Mouse (Mus musculus) bone marrow, adult 2 months (tissue): ENCODE results near the gene Pias4. TPM values are rescaled to one million over a fixed set of nuclear protein-coding genes. Genes with fewer than 3 reads are reported as not detected.
A peak's percentile ranks its signal among the peaks of the same experiment; 100 is the strongest.

Experiments
- H3K27ac ChIP-seq: fragments of 200-500 bp; 2 replicates; pipeline ENCODE4 v1.5.1; 2012; ENCODE audit warnings: low read depth, mild to moderate bottlenecking, control low read depth, inconsistent platforms, low read length; ENCODE audit not compliant: control insufficient read depth, poor library complexity, insufficient read depth
- H3K4me1 ChIP-seq: fragments of 200-500 bp; 2 replicates; pipeline ENCODE4 v1.6.1; 2011; ENCODE audit warnings: low read length; ENCODE audit not compliant: control insufficient read depth, insufficient read depth
- H3K4me3 ChIP-seq: fragments of 200-500 bp; replicated peaks from 2 replicates; pipeline ENCODE3; 2011; ENCODE audit warnings: mild to moderate bottlenecking, low read depth, low read length, control low read depth; ENCODE audit not compliant: control insufficient read depth
- CTCF ChIP-seq: fragments of 200-500 bp; IDR thresholded peaks from 2 replicates; pipeline ENCODE4 v1.5.1; 2011; ENCODE audit warnings: low read length, control low read depth; ENCODE audit not compliant: control insufficient read depth, insufficient read depth
- POLR2A ChIP-seq: fragments of 200-500 bp; IDR thresholded peaks from 2 replicates; pipeline ENCODE4 v1.6.1; 2011; ENCODE audit warnings: low read depth, mild to moderate bottlenecking, control low read depth, low read length, borderline replicate concordance; ENCODE audit not compliant: control insufficient read depth
- WGBS: fragments of 180-500 bp; shearing (Covaris S2); methylation state at CpG from one replicate; pipeline ENCODE4 v1.1.7; 2018; 5-methylcytosine and 5-hydroxymethylcytosine counted together
- polyA plus RNA-seq: library from polyadenylated mRNA; stranded (reverse); fragments of >200 nt; gene quantifications from 2 replicates; pipeline ENCODE4 v1.2.4, GENCODE M21; 2011; ENCODE audit warnings: low replicate concordance; ENCODE audit not compliant: missing spikeins, insufficient read depth, insufficient read length

The Pias4 gene
- polyA plus RNA-seq, 1 experiment: 29.0 TPM

GRCm38 (mm10) chr10:81151261-81151660, 16.5 kb downstream of the Pias4 start:
- no peak overlapping the region for H3K27ac ChIP-seq
- TF ChIP-seq POLR2A: no peak
- TF ChIP-seq CTCF: no peak
- no peak overlapping the region for H3K4me3 ChIP-seq
- no peaks in the 10 kb centered on the region for H3K4me1 ChIP-seq
- WGBS: 60% methylated on average over 6 of the region's 6 CpGs

- H3K4me3 ChIP-seq: no peak overlapping the region
- TF ChIP-seq CTCF: no peak
- TF ChIP-seq POLR2A: no peak
- 57% methylated on average over 4 of the region's 4 CpGs for WGBS
- H3K4me1 ChIP-seq: peaks cover 5% of the 10 kb centered on the region
- H3K27ac ChIP-seq: 0 out of 2 replicates have a peak overlapping the region, but pooled peaks have one; percentile 7
These were observed 21.4 kb downstream of the Pias4 start for GRCm38 (mm10) chr10:81146296-81146695.

GRCm38 (mm10) chr10:81145778-81146177, 21.9 kb downstream of the Pias4 start:
- TF ChIP-seq CTCF (no peak), POLR2A (no peak)
- Histone ChIP-seq H3K4me1 (peaks cover 5% of the 10 kb centered on the region), H3K4me3 (no peak overlapping the region), H3K27ac (no peak overlapping the region)
- 73% methylated on average over 7 of the region's 7 CpGs for WGBS

GRCm38 (mm10) chr10:81145307-81145706, 22.4 kb downstream of the Pias4 start:
- no peak overlapping the region for H3K27ac ChIP-seq
- H3K4me1 ChIP-seq: peaks cover 5% of the 10 kb centered on the region
- 86% methylated on average over 6 of the region's 6 CpGs for whole genome bisulfite sequencing
- TF ChIP-seq POLR2A: no peak
- TF ChIP-seq CTCF: no peak
- no peak overlapping the region for H3K4me3 ChIP-seq

GRCm38 (mm10) chr10:81144667-81145066, 23.1 kb downstream of the Pias4 start:
- no peak overlapping the region for H3K4me3 ChIP-seq
- no peak overlapping the region for H3K27ac ChIP-seq
- TF ChIP-seq POLR2A (no peak), CTCF (no peak)
- peaks cover 7% of the 10 kb centered on the region for H3K4me1 ChIP-seq
- 92% methylated on average over 27 of the region's 27 CpGs for WGBS

- Histone ChIP-seq H3K27ac (no peak overlapping the region), H3K4me3 (no peak overlapping the region), H3K4me1 (peaks cover 12% of the 10 kb centered on the region)
- TF ChIP-seq POLR2A: no peak
- TF ChIP-seq CTCF: no peak
- 94% methylated on average over 52 of the region's 52 CpGs for WGBS
These were observed 23.8 kb downstream of the Pias4 start for GRCm38 (mm10) chr10:81143845-81144437.

GRCm38 (mm10) chr10:81143157-81143633, 24.5 kb downstream of the Pias4 start:
- Histone ChIP-seq H3K4me3 (no peak overlapping the region), H3K4me1 (peaks cover 14% of the 10 kb centered on the region), H3K27ac (peak overlapping the region; percentile 44; the same call in 1 of the 2 replicates)
- WGBS: 63% methylated on average over 7 of the region's 7 CpGs
- TF ChIP-seq CTCF (no peak), POLR2A (no peak)

- WGBS: 40% methylated on average over 5 of the region's 5 CpGs
- Histone ChIP-seq H3K4me3 (no peak overlapping the region), H3K27ac (peak overlapping the region; percentile 44), H3K4me1 (peaks cover 14% of the 10 kb centered on the region)
- no peak for TF ChIP-seq POLR2A
- no peak for TF ChIP-seq CTCF
These were observed 25.2 kb downstream of the Pias4 start for GRCm38 (mm10) chr10:81142551-81142981.
